Mouse (Mus musculus) intestine, postnatal 0 days (tissue): ENCODE results near the gene Uchl4. TPM values are rescaled to one million over a fixed set of nuclear protein-coding genes. Genes with fewer than 3 reads are reported as not detected.

Source experiments
- ATAC-seq: fragments of 200-750 bp; cut with Nextera tagmentation; 2 replicates; pipeline ENCODE4 v1.8.0; 2017; ENCODE audit warnings: mild to moderate bottlenecking, moderate TSS enrichment, moderate library complexity
- H3K27ac ChIP-seq: fragments of 300-500 bp; sonication (generic); 2 replicates; pipeline ENCODE4 v1.5.1; 2014; ENCODE audit warnings: mild to moderate bottlenecking, low read depth, low read length, moderate library complexity
- H3K27me3 ChIP-seq: fragments of 300-500 bp; sonication (generic); replicated peaks from 2 replicates; pipeline ENCODE4 v1.6.1; 2014; ENCODE audit warnings: low read length, mixed read lengths; ENCODE audit not compliant: control insufficient read depth, insufficient read depth
- H3K36me3 ChIP-seq: fragments of 300-500 bp; sonication (generic); 2 replicates; pipeline ENCODE4 v1.6.1; 2014; ENCODE audit warnings: mild to moderate bottlenecking, moderate library complexity; ENCODE audit not compliant: control insufficient read depth, insufficient read depth
- H3K4me1 ChIP-seq: fragments of 300-500 bp; sonication (generic); replicated peaks from 2 replicates; pipeline ENCODE4 v1.6.1; 2014; ENCODE audit warnings: antibody characterized with exemption, low read length, mixed read lengths; ENCODE audit not compliant: control insufficient read depth, insufficient read depth
- H3K4me2 ChIP-seq: fragments of 300-500 bp; sonication (generic); replicated peaks from 2 replicates; pipeline ENCODE4 v1.6.1; 2014; ENCODE audit warnings: low read depth, mild to moderate bottlenecking, moderate library complexity
- H3K4me3 ChIP-seq: fragments of 300-500 bp; sonication (generic); 2 replicates; pipeline ENCODE4 v1.5.1; 2014; ENCODE audit warnings: low read depth, low read length
- H3K9ac ChIP-seq: fragments of 300-500 bp; sonication (generic); 2 replicates; pipeline ENCODE4 v1.6.1; 2014; ENCODE audit warnings: mild to moderate bottlenecking, low read depth, low read length
- H3K9me3 ChIP-seq: fragments of 300-500 bp; sonication (generic); 2 replicates; pipeline ENCODE4 v1.6.1; 2016; ENCODE audit warnings: mixed run types; ENCODE audit not compliant: control insufficient read depth
- CTCF ChIP-seq: sonication (generic); IDR thresholded peaks from 2 replicates; pipeline ENCODE4 v1.5.1; 2016; ENCODE audit warnings: low read depth, mild to moderate bottlenecking, control low read depth, antibody characterized with exemption, moderate library complexity
- WGBS: fragments of 180-500 bp; shearing (Covaris S2); extraction: QIAGEN DNeasy Blood & Tissue Kit; methylation state at CpG from one replicate; pipeline ENCODE4 v1.1.7; 2014; 5-methylcytosine and 5-hydroxymethylcytosine counted together
- polyA plus RNA-seq: library from polyadenylated mRNA; unstranded; fragments of >200 nt; fragmentation: Nextera tagmentation; extraction: Ambion mirVana; gene quantifications from 2 replicates; pipeline ENCODE4 v1.2.1, GENCODE M21; 2015

The Uchl4 gene
- polyA plus RNA-seq, 1 experiment from 2014 or later: 2.0 TPM

DNA sequence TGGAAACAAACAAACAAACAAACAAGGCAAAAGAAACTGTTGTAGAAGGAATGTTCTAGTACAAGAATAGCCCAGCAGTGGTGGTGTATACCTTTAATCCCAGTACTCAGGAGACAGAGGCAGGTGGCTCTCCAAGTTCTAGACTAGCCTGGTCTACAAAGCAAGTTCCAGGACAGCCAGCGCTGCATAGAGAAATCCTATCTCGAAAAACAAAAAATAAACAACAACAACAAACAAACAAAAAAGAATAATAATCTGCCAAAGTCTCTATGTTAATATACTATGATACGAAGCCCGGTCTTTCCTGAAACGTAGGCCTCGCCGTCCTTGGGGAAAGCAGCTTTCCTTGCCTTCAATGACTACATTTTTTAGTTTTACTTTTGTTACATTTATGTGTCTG is 1.1 kb downstream of the Uchl4 start:
- no peak overlapping the region for H3K27ac ChIP-seq
- WGBS: 98% methylated on average over 7 of the region's 7 CpGs
- H3K27me3 ChIP-seq: no peaks in the 10 kb centered on the region
- H3K4me3 ChIP-seq: no peak overlapping the region
- H3K9me3 ChIP-seq: no peaks in the 10 kb centered on the region
- no peak overlapping the region for H3K4me2 ChIP-seq
- peaks cover 9% of the 10 kb centered on the region; the same call in 1 of the 2 replicates for H3K4me1 ChIP-seq
- TF ChIP-seq CTCF: no peak
- H3K36me3 ChIP-seq: no peaks in the 10 kb centered on the region
- ATAC-seq: no peak
- H3K9ac ChIP-seq: no peak overlapping the region

- H3K36me3 ChIP-seq: no peaks in the 10 kb centered on the region
- no peak for TF ChIP-seq CTCF
- H3K27ac ChIP-seq: no peak overlapping the region
- no peaks in the 10 kb centered on the region for H3K27me3 ChIP-seq
- H3K9me3 ChIP-seq: no peaks in the 10 kb centered on the region
- no peak for ATAC-seq
- 41% methylated on average over 2 of the region's 2 CpGs for WGBS
- no peak overlapping the region for H3K4me3 ChIP-seq
- H3K4me1 ChIP-seq: 0 out of 2 replicates have a peak, but pooled peaks cover 5% of the 10 kb centered on the region
- H3K9ac ChIP-seq: no peak overlapping the region
- no peak overlapping the region for H3K4me2 ChIP-seq
These were observed 5.1 kb downstream of the Uchl4 start for GRCm38 (mm10) chr9:64240116-64240515.

GRCm38 (mm10) chr9:64240681-64241080 is 5.7 kb downstream of the Uchl4 start:
- Histone ChIP-seq H3K9ac (no peak overlapping the region), H3K27me3 (no peaks in the 10 kb centered on the region), H3K4me1 (0 out of 2 replicates have a peak, but pooled peaks cover 5% of the 10 kb centered on the region), H3K4me2 (no peak overlapping the region), H3K27ac (no peak overlapping the region), H3K36me3 (no peaks in the 10 kb centered on the region), H3K9me3 (no peaks in the 10 kb centered on the region), H3K4me3 (no peak overlapping the region)
- no peak for TF ChIP-seq CTCF
- WGBS: 57% methylated on average over 8 of the region's 8 CpGs
- no peak for ATAC-seq

GRCm38 (mm10) chr9:64242381-64242831 is 7.4 kb downstream of the Uchl4 start:
- peaks cover 5% of the 10 kb centered on the region; the same call in 1 of the 2 replicates for H3K4me1 ChIP-seq
- H3K36me3 ChIP-seq: no peaks in the 10 kb centered on the region
- no peak overlapping the region for H3K9ac ChIP-seq
- TF ChIP-seq CTCF: no peak
- H3K27ac ChIP-seq: peak overlapping the region; percentile 8; the same call in 1 of the 2 replicates
- no peak overlapping the region for H3K4me3 ChIP-seq
- no peak overlapping the region for H3K4me2 ChIP-seq
- WGBS: 44% methylated on average over 6 of the region's 6 CpGs
- H3K9me3 ChIP-seq: no peaks in the 10 kb centered on the region
- H3K27me3 ChIP-seq: no peaks in the 10 kb centered on the region
- no peak for ATAC-seq

GRCm38 (mm10) chr9:64249371-64249770 is 14.4 kb downstream of the Uchl4 start:
- Histone ChIP-seq H3K27ac (no peak overlapping the region), H3K36me3 (no peaks in the 10 kb centered on the region; the same call in 1 of the 2 replicates), H3K9ac (no peak overlapping the region), H3K4me2 (no peak overlapping the region), H3K4me3 (no peak overlapping the region), H3K4me1 (no peaks in the 10 kb centered on the region; the same call in 1 of the 2 replicates), H3K27me3 (no peaks in the 10 kb centered on the region), H3K9me3 (no peaks in the 10 kb centered on the region)
- TF ChIP-seq CTCF: no peak
- WGBS: 48% methylated on average over 1 of the region's 1 CpGs
- ATAC-seq: no peak

DNA sequence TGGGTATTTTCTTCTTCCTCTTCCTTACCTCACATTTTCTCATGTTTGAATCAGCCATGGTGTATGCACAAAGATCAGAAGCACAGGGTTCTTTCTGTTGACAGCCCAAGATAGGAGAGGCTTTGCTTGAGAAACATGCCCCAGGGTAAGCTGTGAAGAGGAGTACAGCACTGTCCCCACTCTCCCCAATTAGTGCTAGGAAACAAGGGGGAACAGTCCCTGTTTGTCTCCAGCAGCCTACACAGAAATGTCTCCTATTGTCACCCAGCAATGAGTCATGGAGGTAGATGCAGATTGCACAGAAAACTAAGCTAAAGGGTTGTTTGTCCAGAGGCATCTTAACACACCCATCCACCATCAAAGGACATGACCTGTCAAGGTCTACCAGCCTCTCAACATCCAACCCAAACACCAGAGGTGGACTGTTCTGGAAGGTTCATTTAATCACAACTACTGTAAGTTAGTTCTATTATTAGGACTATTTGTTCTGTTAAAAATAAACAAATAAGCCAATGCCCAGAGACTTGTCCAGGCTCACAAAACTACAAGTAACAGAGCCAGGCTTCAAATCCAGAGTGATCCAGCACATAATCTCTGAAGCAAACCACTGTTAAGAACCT is 15.2 kb downstream of the Uchl4 start:
- H3K9me3 ChIP-seq: no peaks in the 10 kb centered on the region
- no peaks in the 10 kb centered on the region; the same call in 1 of the 2 replicates for H3K4me1 ChIP-seq
- H3K4me3 ChIP-seq: no peak overlapping the region
- H3K36me3 ChIP-seq: no peaks in the 10 kb centered on the region; the same call in 1 of the 2 replicates
- no peaks in the 10 kb centered on the region for H3K27me3 ChIP-seq
- H3K27ac ChIP-seq: no peak overlapping the region
- ATAC-seq: no peak
- H3K4me2 ChIP-seq: no peak overlapping the region
- TF ChIP-seq CTCF: no peak
- H3K9ac ChIP-seq: no peak overlapping the region
